Mouse (Mus musculus): ENCODE measurements around the gene Retreg1.
"Not testable (repeated sequence)": the region's sequence is repeated elsewhere in the genome, so short reads cannot be mapped to it uniquely, and the experiment has no call there.

The Retreg1 gene

DNA sequence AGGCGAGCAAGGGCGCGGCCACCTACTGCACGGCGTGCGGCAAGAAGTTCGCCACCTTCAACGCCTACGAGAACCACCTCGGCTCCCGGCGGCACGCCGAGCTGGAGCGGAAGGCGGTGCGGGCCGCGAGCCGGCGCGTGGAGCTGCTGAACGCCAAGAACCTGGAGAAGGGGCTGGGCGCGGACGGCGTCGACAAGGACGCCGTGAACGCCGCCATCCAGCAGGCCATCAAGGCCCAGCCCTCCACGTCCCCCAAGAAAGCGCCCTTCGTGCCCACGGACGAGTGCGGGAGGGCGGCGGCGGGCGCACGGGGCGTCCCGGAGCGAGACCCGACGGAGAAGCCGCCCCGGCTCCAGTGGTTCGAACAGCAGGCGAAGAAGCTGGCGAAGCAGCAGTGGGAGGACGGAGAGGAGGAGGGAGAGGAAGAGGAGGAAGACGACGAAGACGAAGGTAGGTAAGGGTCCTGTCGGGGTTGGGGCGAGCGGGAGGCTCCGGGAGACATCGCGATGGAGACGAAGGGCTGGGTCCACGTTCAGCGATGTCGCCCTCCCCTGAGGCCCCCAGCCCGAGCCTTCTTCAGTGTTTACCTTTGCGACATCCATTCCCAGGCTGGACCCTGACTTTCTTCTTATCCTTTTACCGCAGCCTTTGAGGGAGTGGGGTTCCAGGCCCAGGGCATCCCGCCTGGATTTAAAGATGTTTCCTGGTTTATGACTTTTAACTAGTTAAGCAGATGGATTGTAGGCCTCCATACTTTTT lies 141.9 kb downstream of the Retreg1 start:
- DNase-seq (ENCODE audit: extremely low spot score, low read depth, low spot score): no peak

DNA sequence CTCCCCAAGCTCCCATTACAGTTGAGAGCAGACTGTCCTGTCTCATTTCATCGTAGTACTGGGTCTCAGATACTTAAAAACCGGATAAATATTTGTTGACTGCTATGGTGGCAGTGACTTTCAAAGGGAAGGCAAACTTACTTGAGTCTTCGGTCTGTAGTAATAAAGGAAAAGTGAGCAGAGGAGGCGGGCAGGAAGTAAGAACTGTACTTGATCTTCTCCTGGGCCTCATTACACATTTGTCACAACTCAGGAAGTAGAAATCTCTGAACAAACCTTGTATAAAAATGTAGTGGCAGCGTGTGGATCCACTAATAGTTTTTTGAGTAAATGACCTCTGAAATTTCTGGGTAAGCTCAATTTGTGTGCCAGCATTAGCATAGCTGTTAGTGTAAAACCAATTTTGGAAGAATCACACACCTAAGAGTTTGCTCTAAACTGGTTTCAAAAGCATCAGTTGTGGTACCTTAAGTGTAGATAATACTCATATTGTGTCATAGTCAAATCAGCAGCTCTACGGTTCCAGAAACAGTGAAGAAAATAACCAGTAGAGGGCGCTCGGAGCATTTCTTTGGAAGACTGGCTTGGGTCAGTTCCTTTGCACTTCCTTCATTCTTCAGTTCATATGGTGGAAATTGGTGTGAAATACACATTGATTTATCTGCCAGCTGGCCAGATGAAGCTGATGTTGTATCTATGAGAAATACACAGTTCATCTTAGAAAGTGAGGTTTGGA lies 150.2 kb downstream of the Retreg1 start:
- no peak for DNase-seq (ENCODE audit: extremely low spot score, low read depth, low spot score)

DNA sequence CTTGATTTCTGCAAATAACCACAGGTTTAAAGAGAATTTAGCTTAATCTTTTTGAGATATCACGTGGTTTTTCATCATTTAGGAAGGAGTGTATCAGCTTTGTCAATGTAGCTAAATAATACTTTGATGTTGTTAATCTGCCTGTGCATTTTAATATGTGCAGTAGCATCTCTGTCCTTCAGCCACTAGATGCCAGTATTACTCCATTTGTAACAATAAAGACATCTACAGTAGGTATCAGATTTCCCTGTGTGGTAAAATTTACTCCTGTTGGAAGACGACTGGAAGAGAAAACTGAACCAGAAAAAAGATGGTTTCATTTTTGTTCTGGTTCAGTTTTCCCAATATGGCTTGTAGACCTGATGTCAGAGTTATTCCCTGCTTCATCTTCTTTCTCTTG lies 152.5 kb downstream of the Retreg1 start:
- no peak for DNase-seq (ENCODE audit: extremely low spot score, low read depth, low spot score)

DNA sequence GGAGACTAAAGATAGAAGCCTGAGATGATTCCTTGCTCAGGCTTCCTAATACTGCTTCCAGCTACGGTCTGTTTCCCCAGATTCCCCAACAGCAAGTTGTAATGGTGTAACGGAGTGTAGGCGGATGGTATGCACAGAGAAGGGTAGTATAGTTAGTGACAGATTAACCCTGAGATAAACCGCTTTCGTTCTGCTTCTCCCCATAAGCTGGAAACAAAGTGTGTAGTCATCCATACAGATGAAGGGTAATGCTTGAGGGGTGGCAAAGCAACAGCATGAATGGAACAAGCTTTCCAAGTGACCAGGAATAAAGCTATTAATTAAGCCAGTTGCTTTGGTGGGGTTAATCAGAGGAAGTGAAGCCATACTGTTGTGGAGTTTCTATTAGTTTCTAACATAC lies 156.6 kb downstream of the Retreg1 start:
- not testable (repeated sequence) for DNase-seq (ENCODE audit: extremely low spot score, low read depth, low spot score)

DNA sequence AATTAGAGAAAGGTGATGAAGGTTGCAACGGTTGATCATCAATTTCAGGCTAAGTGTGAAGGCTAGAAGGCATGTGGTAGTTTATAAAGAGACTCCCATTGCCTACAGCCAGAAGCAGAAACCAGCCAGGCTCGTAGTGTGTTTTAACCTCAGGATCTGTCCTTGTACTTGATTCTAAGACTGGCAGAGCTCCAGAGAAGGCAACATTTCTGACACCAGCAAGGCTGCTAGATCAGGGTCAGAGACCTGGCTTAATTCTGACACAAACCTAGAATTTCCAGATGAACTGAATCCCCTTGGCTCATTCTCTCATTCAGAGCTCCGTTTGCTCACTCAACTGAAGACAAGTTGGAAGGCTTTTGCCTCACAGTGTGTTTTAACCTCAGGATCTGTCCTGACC lies 165.6 kb downstream of the Retreg1 start:
- no peak for DNase-seq (ENCODE audit: extremely low spot score, low read depth, low spot score)

DNA sequence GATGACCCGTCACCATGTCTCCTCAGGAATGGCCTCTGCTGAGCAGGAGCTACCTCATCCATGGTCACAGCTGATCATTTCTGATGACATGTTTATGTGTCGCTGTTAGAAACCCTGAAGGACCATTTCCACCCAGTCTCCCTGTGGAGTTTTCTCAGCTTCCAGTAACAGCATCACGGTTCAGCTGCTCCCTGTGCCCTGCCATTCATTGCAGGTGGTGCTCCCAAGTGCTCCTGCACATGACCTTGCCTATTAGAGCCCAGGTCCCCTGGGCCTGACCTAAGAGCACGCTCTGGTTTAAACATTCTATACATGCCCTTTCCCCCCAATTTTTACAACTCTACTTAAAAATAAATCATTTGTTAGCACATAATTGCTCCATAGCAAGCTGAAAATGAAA lies 169.9 kb downstream of the Retreg1 start:
- no peak for DNase-seq (ENCODE audit: extremely low spot score, low read depth, low spot score)

DNA sequence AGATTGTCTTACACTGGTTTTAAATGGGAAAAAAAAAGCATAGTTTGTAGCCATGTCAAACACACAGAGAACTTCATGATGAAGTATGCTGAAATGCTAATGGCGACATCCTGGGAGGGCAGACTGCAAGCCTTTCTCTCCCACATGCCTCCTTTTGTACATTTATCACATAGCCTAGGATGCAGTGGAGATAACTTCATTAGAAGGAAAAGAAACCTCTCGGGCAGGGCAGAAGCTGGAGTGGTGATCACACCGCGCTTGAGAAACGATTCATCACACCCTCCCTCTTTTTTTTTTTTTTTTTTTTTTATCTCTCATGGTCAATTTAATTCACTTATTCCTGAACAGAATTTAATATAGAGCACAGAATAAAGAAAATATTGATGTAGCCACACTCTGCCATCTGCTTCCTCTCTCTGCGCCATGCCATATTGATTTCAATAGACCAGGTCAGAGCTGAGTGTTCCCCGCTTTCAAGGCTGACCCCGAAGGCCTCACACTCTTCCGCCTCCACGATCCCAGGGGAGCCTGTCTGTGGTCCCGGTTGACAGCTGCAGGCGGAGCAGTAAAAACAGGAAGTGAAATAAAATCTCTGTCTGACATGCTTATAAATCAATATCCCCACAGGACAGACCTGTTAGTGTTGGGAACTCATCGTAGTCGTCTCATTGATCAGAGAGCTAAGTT lies 173.1 kb downstream of the Retreg1 start:
- no peak for DNase-seq (ENCODE audit: extremely low spot score, low read depth, low spot score)

DNA sequence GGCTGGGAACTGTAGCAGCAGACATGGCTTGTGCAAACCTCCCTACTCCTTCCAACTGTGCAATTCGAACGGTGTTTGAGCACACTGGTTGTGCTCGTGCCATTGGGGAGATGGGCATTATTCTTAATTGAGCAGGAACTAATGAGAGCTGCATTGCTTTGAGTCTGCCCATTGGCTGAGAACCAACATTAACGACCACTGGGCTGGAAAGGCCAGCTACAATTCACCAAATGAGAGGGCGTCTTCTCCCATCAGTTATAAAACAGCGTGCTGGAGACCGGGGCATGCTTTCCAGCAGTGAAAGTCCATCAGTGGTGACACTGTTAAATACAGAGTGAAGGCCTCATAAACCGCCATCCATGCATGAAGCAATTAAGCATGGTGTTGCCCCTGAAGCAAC lies 178.7 kb downstream of the Retreg1 start:
- DNase-seq (ENCODE audit: extremely low spot score, low read depth, low spot score): no peak

DNA sequence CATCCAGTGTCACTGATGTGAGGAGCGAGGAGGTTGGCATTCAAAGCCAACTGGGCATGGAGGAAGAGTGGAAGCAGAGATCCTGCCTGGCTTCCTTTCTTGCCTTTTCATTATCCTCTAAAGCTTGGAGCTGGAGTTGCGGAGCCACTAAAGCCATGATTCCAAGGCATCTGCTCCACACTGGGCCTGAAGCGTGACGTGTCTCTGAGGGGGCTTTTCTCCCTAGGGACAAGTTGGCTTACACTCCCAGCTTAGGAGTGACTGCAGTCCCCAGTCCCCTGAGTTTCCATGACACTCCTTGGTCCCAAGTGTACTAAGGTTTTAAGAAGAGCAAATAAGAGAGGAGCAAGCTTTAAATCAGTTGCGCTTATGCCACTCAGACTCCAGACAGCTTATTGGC lies 179.7 kb downstream of the Retreg1 start:
- no peak for DNase-seq (ENCODE audit: extremely low spot score, low read depth, low spot score)

Measured in hindlimb bud, embryonic 11.5 days (tissue).